Mouse (Mus musculus) myocyte (in vitro differentiated cells): ENCODE data around the gene Map2k5. TPM values are rescaled to one million over a fixed set of nuclear protein-coding genes. Genes with fewer than 3 reads are reported as not detected.

Experiments
- H3K27me3 ChIP-seq: one replicate; pipeline ENCODE4 v1.6.1; 2011; ENCODE audit not compliant: control insufficient read depth, insufficient read depth, insufficient read length
- H3K36me3 ChIP-seq: one replicate; pipeline ENCODE4 v1.6.1; 2011; ENCODE audit not compliant: control insufficient read depth, insufficient read depth
- H3K4me2 ChIP-seq: one replicate; pipeline ENCODE4 v1.6.1; 2011; ENCODE audit warnings: low read depth, control low read depth
- H3K4me3 ChIP-seq: one replicate; pipeline ENCODE4 v1.5.1; 2011; ENCODE audit warnings: mild to moderate bottlenecking, control low read depth, moderate library complexity
- H3K79me2 ChIP-seq: one replicate; pipeline ENCODE4 v1.6.1; 2011; ENCODE audit not compliant: control insufficient read depth, insufficient read depth
- H3ac ChIP-seq: one replicate; pipeline ENCODE4 v1.6.1; 2011; ENCODE audit not compliant: control insufficient read depth, insufficient read length
- CEBPB ChIP-seq: IDR thresholded peaks from 2 replicates; pipeline ENCODE4 v1.6.1; 2011; ENCODE audit warnings: mild to moderate bottlenecking, moderate library complexity; ENCODE audit not compliant: poor library complexity, insufficient read depth, severe bottlenecking
- E2F4 ChIP-seq: IDR thresholded peaks from one replicate; pipeline ENCODE4 v1.6.1; 2011; ENCODE audit warnings: mild to moderate bottlenecking, control low read depth, moderate library complexity; ENCODE audit not compliant: insufficient read depth
- MAX ChIP-seq: IDR thresholded peaks from one replicate; pipeline ENCODE4 v1.6.1; 2011; ENCODE audit warnings: low read depth, mild to moderate bottlenecking, control low read depth
- MYOD1 ChIP-seq, 3 experiments: IDR thresholded peaks; one replicate each; pipeline ENCODE4 v1.6.1; 2011; ENCODE audit warnings: control low read depth in 2 of 3, low read depth in 2 of 3, mild to moderate bottlenecking in 2 of 3, moderate library complexity in 1 of 3; ENCODE audit not compliant: insufficient read length in 2 of 3, control insufficient read depth in 1 of 3
- MYOG ChIP-seq, 3 experiments: IDR thresholded peaks; one replicate each; pipeline ENCODE4 v1.6.1; 2011; ENCODE audit warnings: control low read depth in 2 of 3, low read depth in 2 of 3, mild to moderate bottlenecking in 2 of 3; ENCODE audit not compliant: insufficient read length in 2 of 3, control insufficient read depth in 1 of 3, insufficient read depth in 1 of 3
- POLR2A ChIP-seq: IDR thresholded peaks from one replicate; pipeline ENCODE4 v1.6.1; 2011; ENCODE audit warnings: low read depth, mild to moderate bottlenecking, control low read depth, moderate library complexity; ENCODE audit not compliant: insufficient read length
- POLR2AphosphoS2 ChIP-seq: IDR thresholded peaks from one replicate; pipeline ENCODE4 v1.6.1; 2011; ENCODE audit warnings: low read depth, control low read depth; ENCODE audit not compliant: insufficient read length
- REST ChIP-seq: IDR thresholded peaks from one replicate; pipeline ENCODE4 v1.6.1; 2011; ENCODE audit warnings: mild to moderate bottlenecking, control low read depth, moderate library complexity; ENCODE audit not compliant: insufficient read depth, insufficient read length
- SRF ChIP-seq: IDR thresholded peaks from one replicate; pipeline ENCODE4 v1.6.1; 2011; ENCODE audit warnings: low read depth; ENCODE audit not compliant: control insufficient read depth, insufficient read length
- TCF12 ChIP-seq: IDR thresholded peaks from one replicate; pipeline ENCODE4 v1.6.1; 2011; ENCODE audit warnings: mild to moderate bottlenecking, control low read depth; ENCODE audit not compliant: poor library complexity, insufficient read depth, severe bottlenecking
- polyA plus RNA-seq: library from polyadenylated mRNA; unstranded; fragments of >200 nt; fragmentation: generic; extraction: Trizol; gene quantifications from one replicate; pipeline ENCODE4 v1.2.1, GENCODE M21; 2012; ENCODE audit warnings: missing spikeins

Map2k5 gene
- polyA plus RNA-seq, 1 experiment: 17.7 TPM

GRCm38 (mm10) chr9:63122161-63122833, 255.4 kb downstream of the Map2k5 start:
- H3K4me2 ChIP-seq: peak overlapping the region; percentile 4
- no peaks in the 10 kb centered on the region for H3K79me2 ChIP-seq

GRCm38 (mm10) chr9:63118385-63118784, 259.3 kb downstream of the Map2k5 start:
- Histone ChIP-seq H3K79me2 (no peaks in the 10 kb centered on the region), H3ac (no peak overlapping the region), H3K27me3 (no peaks in the 10 kb centered on the region), H3K4me2 (no peak overlapping the region), H3K4me3 (no peak overlapping the region), H3K36me3 (no peaks in the 10 kb centered on the region)
- TF ChIP-seq TCF12: no peak
- TF ChIP-seq POLR2AphosphoS2: no peak
- no peak for TF ChIP-seq MYOD1 (IDR thresholded peaks at IDR 0.05; ENCODE audit: control insufficient read depth in 1 of 3, insufficient read length in 2 of 3, low read depth in 2 of 3)
- TF ChIP-seq E2F4: no peak
- TF ChIP-seq SRF: no peak
- no peak for TF ChIP-seq MAX
- TF ChIP-seq POLR2A: no peak
- no peak for TF ChIP-seq REST
- no peak for TF ChIP-seq MYOG (IDR thresholded peaks at IDR 0.05; ENCODE audit: control insufficient read depth in 1 of 3, insufficient read depth in 1 of 3, insufficient read length in 2 of 3, low read depth in 2 of 3)

More at GRCm38 (mm10) chr9:63122161-63122833, 255.4 kb downstream of the Map2k5 start:
- H3K27me3 ChIP-seq: no peaks in the 10 kb centered on the region
- TF ChIP-seq SRF: no peak
- no peak for TF ChIP-seq TCF12
- no peak for TF ChIP-seq MYOD1 (IDR thresholded peaks at IDR 0.05; ENCODE audit: control insufficient read depth in 1 of 3, insufficient read length in 2 of 3, low read depth in 2 of 3)
- no peak for TF ChIP-seq REST
- TF ChIP-seq POLR2A: no peak
- no peak for TF ChIP-seq CEBPB
- TF ChIP-seq MYOG (IDR thresholded peaks at IDR 0.05; ENCODE audit: control insufficient read depth in 1 of 3, insufficient read depth in 1 of 3, insufficient read length in 2 of 3, low read depth in 2 of 3): no peak
- no peak overlapping the region for H3K4me3 ChIP-seq
- H3ac ChIP-seq: no peak overlapping the region
- H3K36me3 ChIP-seq: no peaks in the 10 kb centered on the region

Other genes with a start within 250 kb of the Map2k5 start
- 0.01 TPM for gene Skor1, start 228.9 kb downstream of the Map2k5 start, polyA plus RNA-seq
- gene 2300009A05Rik, start 21.3 kb upstream of the Map2k5 start, polyA plus RNA-seq: 26.5 TPM
- gene Iqch, start 224.6 kb upstream of the Map2k5 start, polyA plus RNA-seq: not detected
- 10.4 TPM for gene Aagab, start 224.8 kb upstream of the Map2k5 start, polyA plus RNA-seq